Mouse (Mus musculus): ENCODE measurements around the gene Nup93. TPM values are rescaled to one million over a fixed set of nuclear protein-coding genes. Genes with fewer than 3 reads are reported as not detected.

The Nup93 gene
- total and polyA plus RNA-seq, 3 experiments, result 46.0 to 99.6 (median 88.3) TPM

DNA sequence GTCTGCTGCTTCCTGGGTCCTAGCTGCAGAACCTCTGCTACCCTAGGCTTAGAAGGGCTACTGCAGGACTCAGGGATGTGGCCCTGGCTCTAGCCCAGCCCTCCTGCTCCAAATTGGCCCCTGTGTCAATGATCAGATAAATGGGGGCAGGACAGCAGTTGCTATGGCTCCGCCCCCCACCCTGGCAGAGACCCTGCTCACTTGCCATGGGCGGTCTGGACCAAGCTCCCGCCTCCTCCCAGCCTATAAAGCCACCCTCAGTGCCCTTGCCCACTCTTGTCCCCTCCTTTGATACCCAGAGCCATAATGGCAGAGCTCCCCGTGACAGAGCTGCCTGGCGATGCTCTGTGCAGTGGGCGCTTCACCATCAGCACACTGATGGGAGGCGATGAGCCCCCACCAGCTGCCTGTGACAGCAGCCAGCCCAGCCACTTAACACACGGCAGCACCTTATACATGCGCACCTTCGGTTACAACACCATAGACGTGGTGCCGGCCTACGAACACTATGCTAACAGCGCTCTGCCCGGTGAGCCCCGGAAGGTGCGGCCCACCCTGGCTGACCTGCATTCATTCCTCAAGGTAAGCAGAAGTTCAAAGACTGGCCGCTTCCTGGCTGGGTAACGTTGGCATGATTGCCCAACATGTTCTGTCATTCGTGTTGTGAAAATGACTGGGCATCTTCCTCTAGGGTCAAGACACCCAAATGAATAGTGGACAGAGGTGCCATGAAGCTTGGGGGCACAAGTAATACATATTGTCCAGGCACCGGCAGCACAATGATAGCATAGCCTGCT, 114.8 kb downstream of the Nup93 start, which contains the start of gene Slc12a3:
Gene Slc12a3 (plus strand): TSS at position 270 of the 797 bp plus-strand sequence.
- in situ Hi-C loops (cut with MboI; ENCODE audit: low pct_ligation_motif_present, low pct_unique_long_range_greater_than_20kb, low sequenced_read_pairs), result no loop called here
- dilution Hi-C loops (cut with MboI; ENCODE audit: extremely low pct_ligation_motif_present, extremely low pct_unique_long_range_greater_than_20kb, low sequenced_read_pairs), result no loop called here
- no peak within 1 kb of the TSS for H3K4me3 ChIP-seq (replicated peaks in 1 of 3; ENCODE audit: low read depth in 2 of 3, low read length in 2 of 3, poor library complexity in 1 of 3)
- H3K9ac ChIP-seq (ENCODE audit: insufficient read depth, low read depth), result no peak within 1 kb of the TSS
- no peak for DNase-seq (ENCODE audit: extremely low read depth)
- TF ChIP-seq JUN (IDR thresholded peaks at IDR 0.05; ENCODE audit: insufficient read depth, low read depth, low read length) (no peak), USF2 (conservative IDR thresholded peaks at IDR 0.05; ENCODE audit: low read depth, low read length) (no peak), POLR2AphosphoS2 (IDR thresholded peaks at IDR 0.05; ENCODE audit: low read depth, low read length) (no peak), E2F4 (IDR thresholded peaks at IDR 0.05; ENCODE audit: insufficient replicate concordance, low read depth, low read length) (no peak), ZNF384 (IDR thresholded peaks at IDR 0.05; ENCODE audit: low read depth, low read length) (no peak), TBP (conservative IDR thresholded peaks at IDR 0.05; ENCODE audit: low read depth, low read length) (no peak), USF1 (IDR thresholded peaks at IDR 0.05; ENCODE audit: low read depth, low read length) (no peak), ETS1 (conservative IDR thresholded peaks at IDR 0.05; ENCODE audit: low read depth, low read length) (no peak), NELFE (IDR thresholded peaks at IDR 0.05; ENCODE audit: low read depth, low read length) (no peak), NRF1 (IDR thresholded peaks at IDR 0.05; ENCODE audit: low read depth, low read length) (no peak)
- peaks cover 0 to 2% of the 10 kb centered on the region in 2 experiments for H3K36me3 ChIP-seq (replicated peaks in 1 of 2; ENCODE audit: control insufficient read depth in 1 of 2, insufficient read depth in 1 of 2, low read length in 1 of 2)
- no peaks in the 10 kb centered on the region for H3K9me3 ChIP-seq (replicated peaks; ENCODE audit: low read length)
- no peak within 1 kb of the TSS for H3K27ac ChIP-seq (ENCODE audit: insufficient read depth, low read depth)
- H3K4me2 ChIP-seq (ENCODE audit: insufficient read depth, low read depth, poor library complexity, severe bottlenecking), result no peak within 1 kb of the TSS
- no peaks in the 10 kb centered on the region for H3K79me2 ChIP-seq (replicated peaks; ENCODE audit: control insufficient read depth, extremely low read depth, insufficient read depth, poor library complexity, severe bottlenecking)
- H3K4me1 ChIP-seq (ENCODE audit: control insufficient read depth in 1 of 2, insufficient read depth in 2 of 2), result peaks cover 2 to 24% of the 10 kb centered on the region in 2 experiments; a peak in 3 of 4 replicates
- no peaks in the 10 kb centered on the region for H3K27me3 ChIP-seq (replicated peaks)

GRCm38 (mm10) chr8:94330733-94331132, 116.4 kb downstream of the Nup93 start:
- Histone ChIP-seq H3K27me3 (replicated peaks) (no peaks in the 10 kb centered on the region), H3K79me2 (replicated peaks; ENCODE audit: control insufficient read depth, extremely low read depth, insufficient read depth, poor library complexity, severe bottlenecking) (no peaks in the 10 kb centered on the region), H3K4me3 (replicated peaks in 1 of 3; ENCODE audit: low read depth in 2 of 3, low read length in 2 of 3, poor library complexity in 1 of 3) (no peak overlapping the region), H3K4me1 (ENCODE audit: control insufficient read depth in 1 of 2, insufficient read depth in 2 of 2) (peaks cover 0 to 9% of the 10 kb centered on the region in 2 experiments; a peak in 2 of 4 replicates), H3K9ac (ENCODE audit: insufficient read depth, low read depth) (no peak overlapping the region), H3K27ac (ENCODE audit: insufficient read depth, low read depth) (no peak overlapping the region), H3K9me3 (replicated peaks; ENCODE audit: low read length) (no peaks in the 10 kb centered on the region), H3K36me3 (replicated peaks in 1 of 2; ENCODE audit: control insufficient read depth in 1 of 2, insufficient read depth in 1 of 2, low read length in 1 of 2) (no peaks in the 10 kb centered on the region), H3K4me2 (ENCODE audit: insufficient read depth, low read depth, poor library complexity, severe bottlenecking) (no peak overlapping the region)
- dilution Hi-C loops (cut with MboI; ENCODE audit: extremely low pct_ligation_motif_present, extremely low pct_unique_long_range_greater_than_20kb, low sequenced_read_pairs), result no loop called here
- peak; percentile 84 for DNase-seq (ENCODE audit: extremely low read depth)
- in situ Hi-C loops (cut with MboI; ENCODE audit: low pct_ligation_motif_present, low pct_unique_long_range_greater_than_20kb, low sequenced_read_pairs), result loop anchor here (10.0 kb wide), 1 partner anchor 364 kb away; the partner anchor contains the start of gene Pllp
- TF ChIP-seq USF2 (conservative IDR thresholded peaks at IDR 0.05; ENCODE audit: low read depth, low read length), result no peak
- no peak for TF ChIP-seq POLR2AphosphoS2 (IDR thresholded peaks at IDR 0.05; ENCODE audit: low read depth, low read length)
- 0 out of 2 replicates have a peak, but pooled peaks have one; percentile 35 for TF ChIP-seq JUND (conservative IDR thresholded peaks at IDR 0.05; ENCODE audit: low read depth, low read length)
- TF ChIP-seq ETS1 (conservative IDR thresholded peaks at IDR 0.05; ENCODE audit: low read depth, low read length), result no peak
- TF ChIP-seq USF1 (IDR thresholded peaks at IDR 0.05; ENCODE audit: low read depth, low read length), result no peak
- TF ChIP-seq RAD21 (IDR thresholded peaks at IDR 0.05; ENCODE audit: low read depth, low read length), result peak; percentile 99
- TF ChIP-seq EP300 (IDR thresholded peaks at IDR 0.05; ENCODE audit: low read length), result no peak
- TF ChIP-seq E2F4 (IDR thresholded peaks at IDR 0.05; ENCODE audit: insufficient replicate concordance, low read depth, low read length), result no peak
- no peak for TF ChIP-seq CHD2 (IDR thresholded peaks at IDR 0.05; ENCODE audit: low read length)
- no peak for TF ChIP-seq HCFC1 (IDR thresholded peaks at IDR 0.05; ENCODE audit: low read depth, low read length)
- TF ChIP-seq MAZ (IDR thresholded peaks at IDR 0.05; ENCODE audit: low read depth, low read length), result no peak
- TF ChIP-seq ZKSCAN1 (IDR thresholded peaks at IDR 0.05; ENCODE audit: borderline replicate concordance, low read depth, low read length), result no peak
- peak; percentile 66 for TF ChIP-seq ZC3H11A (IDR thresholded peaks at IDR 0.05; ENCODE audit: low read depth, low read length)
- no peak for TF ChIP-seq BHLHE40 (IDR thresholded peaks at IDR 0.05; ENCODE audit: low read depth, low read length)
- TF ChIP-seq MXI1 (IDR thresholded peaks at IDR 0.05; ENCODE audit: low read depth, low read length), result no peak
- TF ChIP-seq MAFK (IDR thresholded peaks at IDR 0.05; ENCODE audit: insufficient replicate concordance, low read length), result no peak
- no peak for TF ChIP-seq JUN (IDR thresholded peaks at IDR 0.05; ENCODE audit: insufficient read depth, low read depth, low read length)
- TF ChIP-seq CHD1 (IDR thresholded peaks at IDR 0.05; ENCODE audit: low read depth, low read length), result no peak
- TF ChIP-seq UBTF (IDR thresholded peaks at IDR 0.05; ENCODE audit: low read depth, low read length), result no peak
- TF ChIP-seq CTCF (conservative IDR thresholded peaks at IDR 0.05 in 1 of 2, IDR thresholded peaks at IDR 0.05 in 1 of 2; ENCODE audit: low read depth in 2 of 2, low read length in 2 of 2), result peak; percentile 96 to 97
- no peak for TF ChIP-seq ELF1 (IDR thresholded peaks at IDR 0.05; ENCODE audit: low read depth, low read length)
- no peak for TF ChIP-seq PAX5 (IDR thresholded peaks at IDR 0.05; ENCODE audit: low read length)
- no peak for TF ChIP-seq TCF12 (IDR thresholded peaks at IDR 0.05; ENCODE audit: low read depth, low read length)
- no peak for TF ChIP-seq ZMIZ1 (IDR thresholded peaks at IDR 0.05; ENCODE audit: low read depth, low read length)
- no peak for TF ChIP-seq GABPA (IDR thresholded peaks at IDR 0.05; ENCODE audit: insufficient replicate concordance, low read depth, low read length)
- no peak for TF ChIP-seq POLR2A (IDR thresholded peaks at IDR 0.05; ENCODE audit: low read depth, low read length)
- TF ChIP-seq TBP (conservative IDR thresholded peaks at IDR 0.05; ENCODE audit: low read depth, low read length), result no peak
